Mouse (Mus musculus) liver, embryonic 16.5 days (tissue): ENCODE measurements at regions not wholly inside any gene's neighbourhood (a gene's known extent, or its start where the extent isn't known, plus 50 kb on each side); places are given as distances from the start of the nearest gene placed in this dataset.

Experiments
- ATAC-seq: fragments of 200-750 bp; cut with Nextera tagmentation; 2 replicates; pipeline ENCODE4 v1.8.0; 2017; ENCODE audit warnings: low read depth, mild to moderate bottlenecking, moderate number of reproducible peaks, moderate library complexity
- H3K27ac ChIP-seq: fragments of 300-500 bp; sonication (generic); 2 replicates; pipeline ENCODE4 v1.5.1; 2014; ENCODE audit warnings: mild to moderate bottlenecking, low read length
- H3K27me3 ChIP-seq: fragments of 300-500 bp; sonication (generic); 2 replicates; pipeline ENCODE4 v1.6.1; 2014; ENCODE audit warnings: low read depth, low read length, mixed read lengths; ENCODE audit not compliant: control insufficient read depth, insufficient read depth
- H3K36me3 ChIP-seq: fragments of 300-500 bp; sonication (generic); 2 replicates; pipeline ENCODE4 v1.6.1; 2014; ENCODE audit warnings: mild to moderate bottlenecking; ENCODE audit not compliant: control insufficient read depth, insufficient read depth
- H3K4me1 ChIP-seq: fragments of 300-500 bp; sonication (generic); 2 replicates; pipeline ENCODE4 v1.6.1; 2014; ENCODE audit warnings: low read depth, low read length, mixed read lengths; ENCODE audit not compliant: control insufficient read depth
- H3K4me2 ChIP-seq: fragments of 300-500 bp; sonication (generic); 2 replicates; pipeline ENCODE4 v1.6.1; 2014; ENCODE audit warnings: low read depth, low read length, mixed read lengths
- H3K4me3 ChIP-seq: fragments of 300-500 bp; sonication (generic); 2 replicates; pipeline ENCODE4 v1.5.1; 2014; ENCODE audit warnings: low read depth, mild to moderate bottlenecking, low read length
- H3K9ac ChIP-seq: fragments of 300-500 bp; sonication (generic); 2 replicates; pipeline ENCODE4 v1.6.1; 2014; ENCODE audit warnings: low read depth, low read length
- H3K9me3 ChIP-seq: fragments of 300-500 bp; sonication (generic); replicated peaks from 2 replicates; pipeline ENCODE4 v1.6.1; 2016; ENCODE audit warnings: low read length; ENCODE audit not compliant: control insufficient read depth
- WGBS: fragments of 180-500 bp; shearing (Covaris S2); extraction: QIAGEN DNeasy Blood & Tissue Kit; methylation state at CpG from one replicate; pipeline ENCODE4 v1.1.7; 2014; ENCODE audit not compliant: insufficient replicate concordance; 5-methylcytosine and 5-hydroxymethylcytosine counted together

DNA sequence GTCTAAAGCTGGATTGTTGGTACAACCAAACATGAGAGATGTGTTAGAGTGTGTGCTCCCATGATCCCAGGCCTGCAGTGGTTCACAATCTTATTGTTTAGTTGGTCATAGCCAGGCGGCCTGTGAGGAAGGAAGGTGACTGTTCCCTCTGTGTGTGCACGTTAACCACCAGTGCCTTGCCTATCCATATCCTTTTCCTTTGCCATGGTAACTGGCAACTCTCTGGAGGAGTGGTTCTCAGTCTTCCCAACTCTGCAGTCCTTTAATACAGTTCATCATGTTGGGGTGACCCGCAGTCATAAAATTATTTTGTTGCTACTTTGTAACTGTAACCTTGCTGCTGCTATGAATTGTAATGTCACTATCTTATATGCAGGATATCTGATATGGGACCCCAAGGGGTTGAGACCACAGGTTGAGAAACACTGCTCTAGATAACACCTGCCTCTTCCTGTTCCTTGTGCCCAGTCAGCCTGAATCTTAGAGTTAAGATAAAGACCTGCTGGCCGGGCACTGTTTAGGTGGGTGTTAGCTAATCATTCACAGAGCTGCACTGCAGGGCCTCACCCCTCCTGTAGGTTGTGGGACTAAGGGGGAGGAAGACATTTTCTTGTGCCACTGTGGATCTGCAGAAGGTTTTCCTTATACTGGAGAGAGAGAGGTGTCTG lies 57.0 kb upstream of the Medag start:
- WGBS = 22% methylated on average over 4 of the region's 4 CpGs
- ATAC-seq = peak; percentile 90
- Histone ChIP-seq H3K4me3 (no peak overlapping the region), H3K36me3 (no peaks in the 10 kb centered on the region), H3K27me3 (no peaks in the 10 kb centered on the region), H3K9me3 (no peaks in the 10 kb centered on the region), H3K4me1 (peaks cover 17% of the 10 kb centered on the region), H3K27ac (peak overlapping the region; percentile 39; the same call in 1 of the 2 replicates), H3K9ac (no peak overlapping the region), H3K4me2 (0 out of 2 replicates have a peak overlapping the region, but pooled peaks have one; percentile 11)

GRCm38 (mm10) chr5:149355131-149355530 lies 56.4 kb upstream of the Medag start:
- 64% methylated on average over 7 of the region's 7 CpGs for WGBS
- Histone ChIP-seq H3K4me2 (0 out of 2 replicates have a peak overlapping the region, but pooled peaks have one; percentile 11), H3K4me3 (no peak overlapping the region), H3K36me3 (no peaks in the 10 kb centered on the region), H3K27me3 (no peaks in the 10 kb centered on the region), H3K9me3 (no peaks in the 10 kb centered on the region; the same call in 1 of the 2 replicates), H3K4me1 (peaks cover 17% of the 10 kb centered on the region), H3K27ac (peak overlapping the region; percentile 39; the same call in 1 of the 2 replicates), H3K9ac (no peak overlapping the region)
- ATAC-seq = no peak

DNA sequence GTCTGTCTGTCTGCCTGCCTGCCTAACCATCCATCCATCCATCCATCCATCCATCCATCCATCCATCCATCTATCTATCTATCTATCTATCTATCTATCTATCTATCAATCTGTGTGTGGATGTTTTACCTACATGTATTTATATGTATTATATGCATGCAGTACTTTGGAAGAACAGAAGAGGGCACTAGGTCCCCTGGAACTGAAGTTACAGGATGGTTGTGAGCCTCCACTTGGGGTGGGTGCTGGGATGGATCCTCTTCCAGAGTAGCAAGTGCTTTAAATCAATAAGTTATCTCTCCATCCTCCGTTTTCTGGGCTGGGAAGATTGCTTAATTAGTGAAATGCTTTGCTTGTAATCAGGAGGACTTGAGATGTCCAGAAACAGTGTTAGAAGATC lies 54.6 kb upstream of the Medag start:
- Histone ChIP-seq H3K4me3 (no peak overlapping the region), H3K36me3 (no peaks in the 10 kb centered on the region), H3K4me1 (peaks cover 17% of the 10 kb centered on the region), H3K9me3 (no peaks in the 10 kb centered on the region; the same call in 1 of the 2 replicates), H3K9ac (no peak overlapping the region), H3K27me3 (no peaks in the 10 kb centered on the region), H3K4me2 (no peak overlapping the region), H3K27ac (no peak overlapping the region)
- ATAC-seq = no peak
- WGBS = 46% methylated on average over 1 of the region's 1 CpGs
